Mouse (Mus musculus) CH12F3 (cell line): ENCODE measurements around the gene Adh6b.

Experiments used
- in situ Hi-C: fragments of 300-500 bp; cut with MboI; formaldehyde crosslinking; loops from 2 replicates; pipeline ENCODE4 v1.14.3; 2020; ENCODE audit warnings: low sequenced_read_pairs

Gene Adh6b

DNA sequence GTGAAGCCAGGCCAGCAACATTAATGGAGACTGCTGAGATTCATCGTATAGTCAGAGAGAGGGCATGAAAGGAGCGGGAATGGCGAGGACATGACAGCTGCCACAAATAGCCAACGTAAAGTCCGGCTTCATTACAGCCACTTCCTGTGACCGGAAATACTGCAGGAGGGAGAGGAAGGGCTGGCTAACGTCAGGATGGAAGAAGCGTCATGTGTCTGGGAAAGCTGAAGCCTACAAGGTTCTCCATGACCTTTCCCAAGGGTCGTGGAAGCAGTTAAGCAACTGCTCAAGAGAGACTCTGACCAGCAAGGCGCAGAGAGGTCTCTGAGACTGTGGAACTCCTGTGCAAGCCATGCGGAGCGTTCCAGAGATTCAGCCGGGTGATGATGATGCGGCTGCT lies at the start of gene Adh6b:
Gene Adh6b (plus strand): TSS at position 305 of the 400 bp plus-strand sequence.
- in situ Hi-C loops, result no loop called here

- in situ Hi-C loops, result no loop called here
Measured at GRCm38 (mm10) chr3:138293298-138293895, 48.2 kb upstream of the Adh6b start.

- in situ Hi-C loops, result no loop called here
Measured at GRCm38 (mm10) chr3:138300130-138300529, 41.4 kb upstream of the Adh6b start.

DNA sequence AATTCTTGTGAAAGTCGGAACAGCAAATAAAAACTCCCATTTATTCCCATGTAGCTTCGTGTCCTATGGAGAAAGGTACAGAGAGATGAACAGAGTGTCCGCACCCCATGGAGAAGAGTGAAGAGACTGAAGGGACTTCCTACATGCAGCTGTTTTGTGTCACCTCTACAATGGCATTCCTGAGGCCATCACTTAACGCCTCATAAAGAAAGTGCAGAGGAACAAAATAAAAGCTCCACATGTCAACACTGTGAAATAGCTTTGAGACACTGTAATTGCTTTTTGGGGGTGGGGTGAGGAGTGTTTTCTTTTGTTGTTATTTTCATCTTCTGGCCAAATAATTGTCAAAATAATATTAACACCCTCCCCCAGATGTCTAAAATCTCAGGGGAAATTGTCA lies 38.9 kb upstream of the Adh6b start:
- in situ Hi-C loops, result no loop called here

- in situ Hi-C loops, result no loop called here
Measured at GRCm38 (mm10) chr3:138303771-138304488, 37.6 kb upstream of the Adh6b start.

DNA sequence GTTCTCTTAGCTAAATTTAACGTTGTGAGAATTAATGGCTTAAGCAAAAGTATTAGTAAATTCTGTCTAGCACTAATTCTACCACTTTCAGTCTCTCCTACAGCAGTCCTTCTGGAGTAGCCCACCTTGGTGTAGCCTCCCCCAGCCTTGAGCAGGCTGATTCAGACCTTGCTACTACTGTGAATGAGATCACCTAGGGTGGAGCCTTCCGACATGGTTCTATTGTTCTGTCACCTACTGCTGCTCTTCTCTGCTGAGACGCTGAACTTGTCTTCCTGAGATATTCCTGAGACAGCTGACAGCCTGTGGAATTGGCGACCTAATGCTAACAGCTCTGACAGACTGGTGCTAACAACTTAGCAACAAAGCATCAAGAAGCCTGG lies 37.1 kb upstream of the Adh6b start:
- in situ Hi-C loops, result no loop called here

GRCm38 (mm10) chr3:138305486-138306289 lies 35.9 kb upstream of the Adh6b start:
- in situ Hi-C loops, result no loop called here

DNA sequence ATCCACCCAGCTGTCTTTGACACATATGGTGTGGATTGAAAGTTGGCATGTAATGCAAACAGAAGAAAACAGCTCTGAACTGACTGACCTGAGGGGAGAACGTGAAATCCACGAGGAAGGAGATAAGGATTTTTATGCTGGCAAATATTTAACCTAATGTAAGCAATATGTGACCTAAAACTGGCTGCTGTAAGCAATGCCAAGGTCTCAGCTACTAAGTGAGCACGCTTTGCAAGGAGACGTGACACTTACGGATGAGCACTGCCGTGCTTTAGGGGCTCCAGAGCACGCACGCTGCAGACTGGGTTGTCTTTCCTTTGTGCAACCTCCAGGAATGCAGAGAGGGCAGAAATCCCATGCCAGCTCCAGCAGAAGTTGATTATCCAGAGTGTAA lies 35.3 kb upstream of the Adh6b start:
- in situ Hi-C loops, result no loop called here

DNA sequence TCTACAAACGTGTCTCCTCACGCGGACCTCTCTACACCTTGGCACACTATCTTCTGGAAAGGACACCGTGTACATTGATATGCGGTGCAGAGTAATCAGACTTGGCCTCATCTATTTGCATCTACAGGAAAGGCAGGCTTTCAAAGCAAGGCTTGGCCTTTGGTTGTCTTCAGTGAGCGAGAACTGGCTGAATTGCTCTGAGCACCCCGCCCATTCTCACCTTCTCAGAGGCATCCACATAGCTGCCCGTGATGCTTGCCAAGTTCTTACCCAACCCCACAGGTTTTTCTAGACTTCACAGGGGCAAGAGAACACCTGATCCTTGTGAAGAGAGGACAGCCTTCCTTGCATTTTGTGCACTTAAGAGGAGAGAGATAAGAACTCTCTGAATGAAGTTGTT lies 31.7 kb upstream of the Adh6b start:
- in situ Hi-C loops, result no loop called here

DNA sequence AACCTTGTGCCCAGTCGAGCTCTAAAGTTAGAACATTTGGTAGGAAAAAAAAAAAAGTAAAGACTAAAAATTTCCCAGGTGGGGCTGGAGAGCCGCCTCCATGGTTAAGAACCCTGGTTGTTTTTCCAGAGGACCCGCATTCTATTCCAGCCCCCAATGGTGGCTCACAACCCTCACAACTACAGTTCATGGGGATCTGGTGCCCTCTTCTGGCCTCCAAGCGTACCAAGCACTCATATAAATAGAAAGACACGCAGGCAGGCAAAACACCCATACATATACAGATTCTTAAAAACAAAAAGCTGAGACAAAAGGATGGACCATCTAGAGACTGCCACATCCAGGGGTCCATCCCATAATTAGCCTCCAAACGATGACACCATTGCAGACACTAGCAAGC lies 30.6 kb upstream of the Adh6b start:
- in situ Hi-C loops, result no loop called here

- in situ Hi-C loops, result no loop called here
Measured at GRCm38 (mm10) chr3:138312965-138313364, 28.6 kb upstream of the Adh6b start, which contains the start of gene Adh6a. TSS of gene Adh6a (plus strand) at chr3:138313286.

- in situ Hi-C loops, result no loop called here
Measured at GRCm38 (mm10) chr3:138316908-138317472, 24.6 kb upstream of the Adh6b start.

DNA sequence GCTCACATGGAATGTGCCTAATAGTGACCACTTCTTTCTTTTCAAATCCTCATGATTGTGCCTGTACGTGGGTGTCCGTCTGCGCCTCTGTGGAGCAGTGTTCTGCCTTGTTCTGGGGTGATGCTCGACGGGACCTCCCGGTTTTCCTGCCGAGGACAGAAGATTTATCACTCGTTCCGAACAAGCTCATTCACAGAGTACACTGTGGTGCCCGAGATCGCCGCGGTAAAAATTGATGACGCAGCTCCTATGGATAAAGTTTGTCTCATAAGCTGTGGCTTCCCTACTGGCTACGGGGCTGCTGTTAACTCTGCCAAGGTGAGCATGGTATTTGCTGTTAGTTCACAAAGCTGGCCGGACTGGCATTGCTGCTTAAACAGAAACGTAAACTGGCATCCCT lies 16.6 kb upstream of the Adh6b start:
- in situ Hi-C loops, result no loop called here

- in situ Hi-C loops, result no loop called here
Measured at GRCm38 (mm10) chr3:138325466-138325865, 16.1 kb upstream of the Adh6b start.

DNA sequence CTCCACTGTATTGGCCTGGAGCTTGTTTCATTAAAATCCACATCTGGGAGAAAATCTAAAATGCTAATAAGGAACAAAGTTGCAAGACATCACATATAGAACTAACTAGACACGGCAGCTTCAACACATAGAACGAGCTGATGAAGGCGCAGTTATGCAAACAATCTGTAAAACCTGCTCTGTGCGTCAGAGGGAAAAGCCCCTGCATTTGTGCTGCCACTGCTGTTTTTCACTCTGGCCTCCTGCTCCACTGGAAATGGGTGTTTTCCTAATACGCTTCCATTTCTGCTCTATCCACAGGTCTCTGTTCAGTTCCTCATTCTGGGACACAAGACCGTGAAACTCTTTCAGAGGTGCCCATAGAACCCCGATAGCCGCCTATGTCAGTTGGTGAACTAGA lies 7.7 kb upstream of the Adh6b start:
- in situ Hi-C loops, result no loop called here

DNA sequence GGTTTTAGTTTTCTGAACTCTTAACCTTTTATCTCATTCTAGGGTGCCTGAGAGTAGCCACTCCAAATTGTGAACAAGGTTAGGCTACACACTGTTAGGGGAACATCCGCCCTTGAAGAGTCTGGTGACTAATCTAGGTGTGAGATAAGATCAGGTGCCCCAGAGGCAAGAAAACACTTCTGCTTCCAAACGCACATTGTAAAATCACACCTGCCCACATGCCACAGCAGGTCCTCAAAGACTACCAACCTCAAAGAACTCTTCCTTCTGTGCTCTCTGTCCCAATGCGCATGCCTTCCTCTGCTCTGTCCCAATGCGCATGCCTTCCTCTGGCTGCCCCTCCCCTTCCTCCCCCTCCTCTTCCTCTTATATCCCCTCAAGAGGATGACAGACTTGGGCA lies 7.3 kb upstream of the Adh6b start:
- in situ Hi-C loops, result no loop called here

- in situ Hi-C loops, result no loop called here
Measured at GRCm38 (mm10) chr3:138335566-138335965, 6.0 kb upstream of the Adh6b start.

GRCm38 (mm10) chr3:138336104-138336754 lies 5.3 kb upstream of the Adh6b start:
- in situ Hi-C loops, result no loop called here

DNA sequence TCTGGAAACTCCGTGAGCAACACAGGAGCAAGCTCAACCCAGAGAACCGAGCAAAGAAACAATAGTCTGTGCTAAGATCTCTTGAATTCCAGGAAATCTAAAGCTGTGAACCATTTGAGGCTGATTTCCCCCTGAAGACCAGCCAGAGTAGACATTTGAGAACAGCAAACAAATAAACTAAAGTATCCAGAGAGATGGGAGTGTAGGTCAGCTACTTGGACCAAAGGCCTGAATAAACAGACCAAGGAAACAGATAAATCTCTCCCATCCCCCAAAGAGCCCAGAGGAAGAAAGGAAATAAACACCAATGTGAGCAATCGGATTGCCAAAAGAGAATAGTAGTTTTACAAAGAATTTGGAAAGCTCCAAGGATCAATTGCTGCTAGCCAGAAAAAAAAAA lies 5.5 kb downstream of the Adh6b start:
- in situ Hi-C loops, result no loop called here

DNA sequence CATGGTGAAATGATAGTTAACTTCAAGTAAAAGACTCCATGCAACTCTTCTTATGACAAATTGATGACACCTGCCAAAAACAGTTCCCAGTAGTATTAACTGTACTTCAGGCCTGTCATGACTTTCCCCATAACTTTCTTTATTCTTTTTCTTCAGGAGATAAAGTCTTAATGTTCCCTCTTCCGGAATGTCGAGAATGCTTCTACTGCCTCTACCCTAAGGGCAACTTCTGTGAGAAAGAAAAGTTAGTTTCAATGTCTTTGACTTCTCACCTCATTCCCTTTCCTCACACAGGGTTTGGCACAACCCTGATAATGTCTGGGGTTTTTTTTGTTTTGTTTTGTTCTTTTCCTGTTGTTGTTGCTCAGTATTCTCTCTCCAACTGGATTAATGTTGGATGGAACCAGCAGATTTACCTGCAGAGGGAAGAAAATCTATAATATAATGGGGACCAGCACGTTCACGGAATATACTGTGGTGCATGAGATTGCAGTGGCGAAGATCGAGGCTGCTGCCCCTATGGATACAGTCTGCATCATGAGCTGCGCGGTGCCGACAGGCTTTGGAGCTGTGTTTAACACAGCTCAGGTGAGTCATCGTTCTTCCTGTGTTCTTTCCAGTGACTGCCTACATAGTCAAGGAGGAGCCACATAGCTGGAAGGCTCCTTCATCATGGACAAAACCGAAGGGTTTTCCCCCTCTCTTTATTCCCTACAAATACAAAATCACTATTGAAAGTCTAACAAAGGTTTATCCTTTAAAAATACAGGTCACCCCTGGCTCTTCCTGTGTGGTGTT lies 10.6 kb downstream of the Adh6b start:
- in situ Hi-C loops, result no loop called here
